Comparison of ENCODE assay signal across 20 mouse cellular contexts in genomic region chr4:62566530-62566929, GRCm38 (mm10). TPM values are rescaled to one million over a fixed set of nuclear protein-coding genes. Genes with fewer than 3 reads are reported as not detected.
DNase-seq lines count a peak whose midpoint lies in the region; ATAC-seq and TF ChIP-seq lines count a peak whose summit lies in the region.
"Had no signal": no experiment of that assay in that cellular context is flagged by ENCODE, and none has a peak within 500 bp of the region (broad histone marks: within the 10 kb centered on the region; RNA-seq: fewer than 3 reads in every experiment).

No protein-coding gene starts in this region.

- H3K4me3 ChIP-seq in heart, embryonic 12.5 days: no peak overlapping the region
- no peak overlapping the region for H3K4me3 ChIP-seq in lung, postnatal 0 days (ENCODE audit: low read depth, low read length)
- H3K4me3 ChIP-seq in midbrain, postnatal 0 days (ENCODE audit: low read depth, low read length): no peak overlapping the region
- H3K4me3 ChIP-seq: forebrain, embryonic 13.5 days; hindbrain, embryonic 12.5 days; left cerebral cortex, adult 2 months; limb, embryonic 10.5 days; neural tube, embryonic 13.5 days had no signal

- no peaks in the 10 kb centered on the region for H3K36me3 ChIP-seq in heart, embryonic 12.5 days
- H3K36me3 ChIP-seq in lung, postnatal 0 days (ENCODE audit: insufficient read depth, low read length): no peaks in the 10 kb centered on the region
- no peaks in the 10 kb centered on the region for H3K36me3 ChIP-seq in midbrain, postnatal 0 days (ENCODE audit: insufficient read depth, low read length)
- H3K36me3 ChIP-seq: hindbrain, embryonic 12.5 days; limb, embryonic 10.5 days; neural tube, embryonic 13.5 days had no signal

- no peak overlapping the region for H3K4me2 ChIP-seq in heart, embryonic 12.5 days
- H3K4me2 ChIP-seq in lung, postnatal 0 days (replicated peaks; ENCODE audit: low read depth, low read length): no peak overlapping the region
- no peak overlapping the region for H3K4me2 ChIP-seq in midbrain, postnatal 0 days (ENCODE audit: low read depth, low read length, poor library complexity, severe bottlenecking)
- H3K4me2 ChIP-seq: forebrain, embryonic 13.5 days; hindbrain, embryonic 12.5 days; liver, embryonic 11.5 days; midbrain, embryonic 11.5 days; neural tube, embryonic 13.5 days had no signal

- H3K27me3 ChIP-seq in heart, embryonic 12.5 days (replicated peaks): peaks cover 80% of the 10 kb centered on the region
- H3K27me3 ChIP-seq in lung, postnatal 0 days (replicated peaks; ENCODE audit: insufficient read depth, low read length): no peaks in the 10 kb centered on the region
- H3K27me3 ChIP-seq in midbrain, postnatal 0 days (ENCODE audit: insufficient read depth, low read length): no peaks in the 10 kb centered on the region
- H3K27me3 ChIP-seq: hindbrain, embryonic 12.5 days; neural tube, embryonic 13.5 days had no signal

- no peak overlapping the region for H3K9ac ChIP-seq in heart, embryonic 12.5 days
- H3K9ac ChIP-seq in lung, postnatal 0 days (replicated peaks; ENCODE audit: low read depth): no peak overlapping the region
- no peak overlapping the region for H3K9ac ChIP-seq in midbrain, postnatal 0 days (replicated peaks; ENCODE audit: low read length, poor library complexity, severe bottlenecking)
- H3K9ac ChIP-seq: forebrain, embryonic 13.5 days; hindbrain, embryonic 12.5 days; neural tube, embryonic 13.5 days had no signal

- peak overlapping the region; percentile 43; the same call in 1 of the 2 replicates for H3K27ac ChIP-seq in heart, embryonic 12.5 days (ENCODE audit: poor library complexity, severe bottlenecking)
- 0 out of 2 replicates have a peak overlapping the region, but pooled peaks have one; percentile 21 for H3K27ac ChIP-seq in lung, postnatal 0 days (ENCODE audit: low read length)
- no peak overlapping the region for H3K27ac ChIP-seq in midbrain, postnatal 0 days (ENCODE audit: low read depth, low read length)
- H3K27ac ChIP-seq: forebrain, embryonic 13.5 days; hindbrain, embryonic 12.5 days; left cerebral cortex, adult 2 months; limb, embryonic 10.5 days; macrophage; neural tube, embryonic 13.5 days had no signal

- peak; percentile 11; the same call in 1 of the 2 replicates for TF ChIP-seq CTCF in lung, postnatal 0 days (IDR thresholded peaks at IDR 0.05)
- TF ChIP-seq CTCF in midbrain, postnatal 0 days (IDR thresholded peaks at IDR 0.05): no peak

- DNase-seq in heart, postnatal 14 days: no peak
- DNase-seq in lung, adult 18-20 months: peak; percentile 31 to 50
- no peak for DNase-seq in lung, postnatal 14 days
- DNase-seq in lung, postnatal 0 days (ENCODE audit: low spot score): peak; percentile 70
- no peak for DNase-seq in cerebellum, adult 8-10 months
- no peak for DNase-seq in midbrain, postnatal 0 days (ENCODE audit: low spot score)
- DNase-seq: cerebellum, adult 9-10 months; gastrocnemius, postnatal 25 days; kidney, postnatal 10 days; thymus, adult 18-20 months had no signal

- H3K9me3 ChIP-seq in heart, embryonic 12.5 days (replicated peaks): no peaks in the 10 kb centered on the region
- H3K9me3 ChIP-seq in lung, postnatal 0 days (ENCODE audit: low read length): no peaks in the 10 kb centered on the region
- H3K9me3 ChIP-seq in midbrain, postnatal 0 days (ENCODE audit: low read length): no peaks in the 10 kb centered on the region
- H3K9me3 ChIP-seq: forebrain, embryonic 13.5 days; hindbrain, embryonic 12.5 days; limb, embryonic 10.5 days; neural tube, embryonic 13.5 days had no signal

- intact Hi-C loops in heart, postnatal 14 days (cut with DNase I): no loop called here

- WGBS in heart, embryonic 12.5 days: 21% methylated on average over 4 of the region's 4 CpGs
- 51% methylated on average over 4 of the region's 4 CpGs for WGBS in lung, postnatal 0 days
- 88% methylated on average over 4 of the region's 4 CpGs for WGBS in midbrain, postnatal 0 days

- peak; percentile 79 for TF ChIP-seq EP300 in lung, postnatal 0 days (IDR thresholded peaks at IDR 0.05)

- peaks cover 36% of the 10 kb centered on the region for H3K4me1 ChIP-seq in heart, embryonic 12.5 days (replicated peaks)
- no peaks in the 10 kb centered on the region for H3K4me1 ChIP-seq in lung, postnatal 0 days (ENCODE audit: insufficient read depth, low read depth, low read length)
- no peaks in the 10 kb centered on the region for H3K4me1 ChIP-seq in midbrain, postnatal 0 days (ENCODE audit: insufficient read depth, low read length)

- ATAC-seq in heart, embryonic 12.5 days (ENCODE audit: insufficient number of reproducible peaks, low FRiP score): peak; percentile 30; the same call in 1 of the 2 replicates
- ATAC-seq in lung, postnatal 0 days: peak; percentile 72
- no peak for ATAC-seq in midbrain, postnatal 0 days (ENCODE audit: low FRiP score)
- ATAC-seq: forebrain, embryonic 13.5 days; inflammation-experienced regulatory T-cells, adult 6 months had no signal

RNA-seq across cellular contexts. Expression of gene Rgs3, which starts 6.9 kb away (rescaled TPM):
- 60.5 and 73.7 TPM in 2 replicates for polyA plus RNA-seq in heart, embryonic 12.5 days (2016; fragmentation: Nextera tagmentation; extraction: Ambion mirVana)
- 10 to 100 TPM; 38.9 to 42.2 TPM for total RNA-seq in heart, postnatal 14 days (2021)
- polyA plus RNA-seq in lung, postnatal 0 days (2015; fragmentation: Nextera tagmentation; extraction: Ambion mirVana): 63.7 and 69.0 TPM in 2 replicates
- total RNA-seq in midbrain, postnatal 0 days (2014; rRNA removed): 89.4 and 109 TPM in 2 replicates
- polyA plus RNA-seq in midbrain, postnatal 0 days (2015; fragmentation: Nextera tagmentation; extraction: Ambion mirVana): 54.6 and 55.6 TPM in 2 replicates

RNA-seq across cellular contexts. Expression of gene 4933430I17Rik, which starts 41.4 kb away (rescaled TPM):
- 0.31 and 0.43 TPM in 2 replicates for polyA plus RNA-seq in heart, embryonic 12.5 days (2016; fragmentation: Nextera tagmentation; extraction: Ambion mirVana)
- under 1 TPM in 1 of 2 experiments, not detected in 1; 0.19 TPM for total RNA-seq in heart, postnatal 14 days (2021)
- 0.12 and 0.21 TPM in 2 replicates for polyA plus RNA-seq in lung, postnatal 0 days (2015; fragmentation: Nextera tagmentation; extraction: Ambion mirVana)
- total RNA-seq in midbrain, postnatal 0 days (2014; rRNA removed): 0.38 and 1.6 TPM in 2 replicates
- 0.80 and 0.93 TPM in 2 replicates for polyA plus RNA-seq in midbrain, postnatal 0 days (2015; fragmentation: Nextera tagmentation; extraction: Ambion mirVana)

RNA-seq across cellular contexts. Expression of gene Pole3, which starts 41.7 kb away (rescaled TPM):
- polyA plus RNA-seq in heart, embryonic 12.5 days (2016; fragmentation: Nextera tagmentation; extraction: Ambion mirVana): 53.6 and 59.9 TPM in 2 replicates
- total RNA-seq in heart, postnatal 14 days (2021): 10 to 100 TPM; 18.6 to 19.1 TPM
- 32.8 and 35.6 TPM in 2 replicates for polyA plus RNA-seq in lung, postnatal 0 days (2015; fragmentation: Nextera tagmentation; extraction: Ambion mirVana)
- total RNA-seq in midbrain, postnatal 0 days (2014; rRNA removed): 24.0 and 25.6 TPM in 2 replicates
- polyA plus RNA-seq in midbrain, postnatal 0 days (2015; fragmentation: Nextera tagmentation; extraction: Ambion mirVana): 52.6 and 57.3 TPM in 2 replicates

RNA-seq across cellular contexts. Expression of gene Alad, which starts 46.8 kb away (rescaled TPM):
- 74.3 and 80.0 TPM in 2 replicates for polyA plus RNA-seq in heart, embryonic 12.5 days (2016; fragmentation: Nextera tagmentation; extraction: Ambion mirVana)
- 10 to 100 TPM; 46.5 to 47.9 TPM for total RNA-seq in heart, postnatal 14 days (2021)
- polyA plus RNA-seq in lung, postnatal 0 days (2015; fragmentation: Nextera tagmentation; extraction: Ambion mirVana): 110 and 111 TPM in 2 replicates
- total RNA-seq in midbrain, postnatal 0 days (2014; rRNA removed): 38.6 and 49.3 TPM in 2 replicates
- polyA plus RNA-seq in midbrain, postnatal 0 days (2015; fragmentation: Nextera tagmentation; extraction: Ambion mirVana): 74.6 and 80.9 TPM in 2 replicates

Comparison
In these comparisons a context has a peak if more than half of its experiments do, and no peak if none do; other contexts are left out.
1. DNase-seq: peak in lung, adult 18-20 months (2 of 2) and lung, postnatal 0 days (single experiment); none in heart, postnatal 14 days (0 of 2), lung, postnatal 14 days (single experiment), cerebellum, adult 8-10 months (single experiment) and midbrain, postnatal 0 days (single experiment).